14 mouse cellular contexts compared by ENCODE assay signal in the genomic region with DNA sequence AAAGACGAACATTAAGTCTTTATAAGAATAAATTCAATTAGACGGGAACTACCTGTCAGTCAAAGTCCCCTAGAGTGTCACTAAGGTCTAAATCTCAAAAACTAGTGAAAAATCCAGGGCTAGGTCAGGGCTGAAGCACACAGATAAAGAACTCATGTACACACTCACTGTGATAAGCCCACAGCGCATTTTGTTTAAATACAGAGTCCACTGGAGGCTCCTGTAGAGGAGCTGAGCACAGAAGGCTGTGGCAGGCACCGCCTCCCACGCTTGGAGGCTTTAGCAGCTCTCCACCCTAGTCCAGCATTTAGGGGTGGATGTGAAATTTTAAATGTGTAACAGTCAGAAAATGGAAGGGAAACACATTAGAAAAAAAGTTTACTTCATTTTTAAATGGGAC.
DNase-seq lines count a peak whose midpoint lies in the region; ATAC-seq lines count a peak whose summit lies in the region.
"Had no signal": no experiment of that assay in that cellular context is flagged by ENCODE, and none has a peak within 500 bp of the region (broad histone marks: within the 10 kb centered on the region; RNA-seq: fewer than 3 reads in every experiment).

No protein-coding gene starts in this region.

- WGBS in heart, embryonic 11.5 days (ENCODE audit: insufficient replicate concordance): 59% methylated on average over 5 of the region's 5 CpGs
- WGBS in intestine, embryonic 15.5 days: 49% methylated on average over 5 of the region's 5 CpGs

- H3K9me3 ChIP-seq in heart, embryonic 11.5 days (replicated peaks; ENCODE audit: control insufficient read depth, low read length): no peaks in the 10 kb centered on the region
- H3K9me3 ChIP-seq in intestine, embryonic 15.5 days: no peaks in the 10 kb centered on the region

- no peak overlapping the region for H3K4me3 ChIP-seq in heart, embryonic 11.5 days (ENCODE audit: low read depth, low read length)
- H3K4me3 ChIP-seq in intestine, embryonic 15.5 days (replicated peaks): no peak overlapping the region

- H3K36me3 ChIP-seq in heart, embryonic 11.5 days (ENCODE audit: control insufficient read depth, insufficient read depth, low read length): no peaks in the 10 kb centered on the region
- no peaks in the 10 kb centered on the region for H3K36me3 ChIP-seq in intestine, embryonic 15.5 days

- DNase-seq in heart, adult 11 months: peak; percentile 16
- DNase-seq in brain, adult 2 months (ENCODE audit: low read depth, low spot score): peak; percentile 18
- DNase-seq in heart, adult 8-10 months (ENCODE audit: low spot score): no peak
- no peak for DNase-seq in left cerebral cortex, postnatal 36 days (ENCODE audit: low spot score in 2 of 2)
- no peak for DNase-seq in MN1 (ENCODE audit: low spot score)
- DNase-seq: adrenal gland, adult 2 months; cerebellum, adult 9-10 months; kidney, adult 11 months; kidney, postnatal 10 days; lung, adult 18-20 months; right cerebral cortex, postnatal 14 days had no signal

- no peaks in the 10 kb centered on the region for H3K27me3 ChIP-seq in heart, embryonic 11.5 days (ENCODE audit: control insufficient read depth, insufficient read depth, low read length)
- no peaks in the 10 kb centered on the region for H3K27me3 ChIP-seq in intestine, embryonic 15.5 days (replicated peaks)

- H3K4me2 ChIP-seq in heart, embryonic 11.5 days: no peak overlapping the region
- no peak overlapping the region for H3K4me2 ChIP-seq in intestine, embryonic 15.5 days (replicated peaks)

- ATAC-seq in heart, embryonic 11.5 days (replicated peaks; ENCODE audit: insufficient number of reproducible peaks, low FRiP score, low TSS enrichment): no peak
- ATAC-seq in intestine, embryonic 15.5 days: peak; percentile 87
- peak; percentile 72 for ATAC-seq in megakaryocyte progenitor cell, adult 5-6 weeks (replicated peaks; ENCODE audit: poor library complexity)

- peaks cover 5% of the 10 kb centered on the region; the same call in 1 of the 2 replicates for H3K4me1 ChIP-seq in heart, embryonic 11.5 days (ENCODE audit: control insufficient read depth, insufficient read depth, low read length)
- 0 out of 2 replicates have a peak, but pooled peaks cover 2% of the 10 kb centered on the region for H3K4me1 ChIP-seq in intestine, embryonic 15.5 days (replicated peaks)

- intact Hi-C loops in left cerebral cortex, postnatal 36 days (cut with DNase I): no loop called here

- H3K9ac ChIP-seq in heart, embryonic 11.5 days (ENCODE audit: low read depth, low read length): no peak overlapping the region
- H3K9ac ChIP-seq in intestine, embryonic 15.5 days: no peak overlapping the region

- H3K27ac ChIP-seq in heart, embryonic 11.5 days (ENCODE audit: low read depth, low read length): no peak overlapping the region
- no peak overlapping the region for H3K27ac ChIP-seq in intestine, embryonic 15.5 days

Comparison
In these comparisons a context has a peak if more than half of its experiments do, and no peak if none do; other contexts are left out.
1. DNase-seq: peak in heart, adult 11 months (single experiment) and brain, adult 2 months (single experiment); none in heart, adult 8-10 months (single experiment), left cerebral cortex, postnatal 36 days (0 of 2) and MN1 (single experiment).